Mouse (Mus musculus): ENCODE measurements around the gene Kcnj2.

Gene Kcnj2

GRCm38 (mm10) chr11:111092967-111093366 is 27.0 kb downstream of the Kcnj2 start:
- DNase-seq: no peak

DNA sequence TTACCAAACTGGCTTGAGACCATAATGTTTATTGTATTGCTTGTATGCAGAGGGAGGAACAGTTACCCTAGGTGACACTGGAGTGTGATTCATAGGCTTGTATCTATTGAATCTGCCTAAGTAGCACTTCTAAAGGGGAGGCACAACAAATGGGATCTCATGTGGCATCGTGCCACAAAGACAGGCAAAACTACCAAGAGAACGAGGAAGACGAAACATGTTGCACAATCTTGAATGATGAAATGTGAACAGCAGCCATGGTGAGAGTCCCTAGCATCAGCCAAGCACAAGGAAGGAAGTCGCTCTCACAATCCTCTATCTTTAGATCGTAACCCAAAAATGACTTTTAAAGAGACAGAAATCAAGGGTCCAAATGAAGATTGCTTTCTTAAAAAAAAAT is 30.6 kb downstream of the Kcnj2 start:
- no peak for DNase-seq

- no peak for DNase-seq
Measured at GRCm38 (mm10) chr11:111100131-111100530, 34.2 kb downstream of the Kcnj2 start.

GRCm38 (mm10) chr11:111100651-111101050 is 34.7 kb downstream of the Kcnj2 start:
- DNase-seq: no peak

DNA sequence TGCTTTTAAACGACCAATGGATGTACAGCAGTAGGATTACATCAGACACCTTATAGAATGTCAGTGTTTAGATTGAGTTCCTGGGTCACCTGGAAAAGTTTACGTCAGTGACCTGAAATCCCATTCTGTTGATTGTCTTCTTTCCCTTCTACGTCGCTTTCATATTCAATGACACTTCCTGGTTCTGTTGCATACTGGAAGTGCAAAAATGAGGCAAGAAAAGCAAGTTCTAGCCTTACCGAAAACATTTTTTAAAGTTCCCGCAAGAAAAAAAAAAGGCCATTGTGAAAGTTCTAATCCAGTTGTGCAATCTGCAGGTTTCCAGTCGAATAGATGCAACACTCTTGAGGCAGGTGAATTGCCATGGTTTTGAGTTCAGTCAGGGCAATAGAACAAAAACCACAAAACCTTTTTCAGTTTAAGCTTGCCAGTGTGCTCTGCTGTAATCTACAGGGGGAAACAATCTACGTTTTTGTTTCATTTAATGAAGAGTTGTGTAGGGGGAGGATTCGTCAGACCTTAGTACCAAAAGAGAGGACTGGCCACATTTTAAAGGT is 35.7 kb downstream of the Kcnj2 start:
- DNase-seq: no peak

- DNase-seq: no peak
Measured at GRCm38 (mm10) chr11:111104422-111104821, 38.5 kb downstream of the Kcnj2 start.

DNA sequence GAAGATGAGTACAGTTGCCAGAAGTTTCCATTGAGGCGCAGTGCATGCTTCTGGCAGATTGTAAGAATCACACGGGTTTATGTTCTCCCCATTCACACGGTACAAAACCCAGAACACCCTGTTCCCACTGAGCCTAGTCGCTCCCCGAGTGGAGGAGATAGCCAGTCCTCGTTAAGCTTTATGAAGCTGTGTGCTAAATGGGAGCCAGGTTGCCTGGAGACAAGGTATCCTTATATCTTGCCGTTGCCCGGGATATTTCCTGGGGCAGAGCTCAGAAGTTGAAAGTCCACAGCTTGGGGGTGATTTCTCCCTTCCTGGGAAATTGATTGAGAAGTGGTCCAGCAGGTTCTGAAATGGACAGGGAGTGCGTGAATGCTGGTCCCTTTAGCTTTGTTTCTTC is 42.2 kb downstream of the Kcnj2 start:
- no peak for DNase-seq

GRCm38 (mm10) chr11:111121514-111121913 is 55.5 kb downstream of the Kcnj2 start:
- DNase-seq: no peak

GRCm38 (mm10) chr11:111123324-111123723 is 57.4 kb downstream of the Kcnj2 start:
- DNase-seq: no peak

DNA sequence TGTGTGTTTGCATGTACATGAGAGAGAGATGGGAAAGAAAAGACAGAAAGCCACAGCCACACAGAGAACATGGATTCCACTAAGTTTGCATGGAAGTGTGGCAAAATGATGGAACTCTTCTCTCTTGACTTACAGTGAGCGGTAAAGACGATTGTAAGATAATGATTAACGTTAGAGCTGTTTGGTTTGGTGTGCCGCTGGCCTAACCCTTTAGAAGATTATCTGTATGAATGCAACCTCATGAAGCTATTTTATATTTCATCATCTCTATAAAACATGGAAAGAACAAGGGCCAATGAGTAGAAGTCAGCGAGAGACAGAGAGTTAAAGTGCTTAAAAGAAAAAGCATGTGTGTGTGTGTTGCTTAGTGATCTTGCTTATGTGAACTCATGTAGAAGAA is 60.0 kb downstream of the Kcnj2 start:
- no peak for DNase-seq
